Mouse (Mus musculus): Measurements from ENCODE around the gene Rac1. TPM values are rescaled to one million over a fixed set of nuclear protein-coding genes. Genes with fewer than 3 reads are reported as not detected.

The Rac1 gene
- polyA plus RNA-seq, 1 experiment, result 400 TPM

DNA sequence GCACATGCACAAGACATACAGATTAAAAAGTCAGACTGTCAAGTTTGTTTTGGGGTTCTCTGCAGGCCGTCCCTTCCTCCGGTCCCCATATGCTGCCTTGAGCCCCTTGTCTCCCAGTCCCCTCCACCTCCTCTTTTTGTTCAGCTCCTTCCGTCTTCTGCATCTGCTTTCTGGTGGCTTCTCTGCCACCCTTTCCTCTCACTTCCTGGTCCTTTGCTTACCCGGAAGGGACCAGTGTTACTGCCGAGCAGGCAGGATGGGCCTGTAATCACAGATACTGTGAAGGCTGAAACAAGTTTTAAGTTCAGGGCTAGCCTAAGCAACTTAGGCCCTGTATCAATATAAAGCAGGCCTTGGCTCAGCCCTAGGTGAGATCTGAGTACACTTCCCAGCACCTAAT is 39.8 kb downstream of the Rac1 start:
- 84% methylated on average over 5 of the region's 5 CpGs for WGBS
- TF ChIP-seq POLR2A (IDR thresholded peaks at IDR 0.05; ENCODE audit: borderline replicate concordance, extremely low read depth, low read depth, low read length) (no peak), CTCF (IDR thresholded peaks at IDR 0.05; ENCODE audit: insufficient read depth, low read length) (no peak)
- no peak for DNase-seq
- no peaks in the 10 kb centered on the region for H3K4me1 ChIP-seq (ENCODE audit: control insufficient read depth, insufficient read depth, low read length)
- no peak overlapping the region for H3K4me3 ChIP-seq (replicated peaks; ENCODE audit: extremely low read depth, low read depth, low read length)

DNA sequence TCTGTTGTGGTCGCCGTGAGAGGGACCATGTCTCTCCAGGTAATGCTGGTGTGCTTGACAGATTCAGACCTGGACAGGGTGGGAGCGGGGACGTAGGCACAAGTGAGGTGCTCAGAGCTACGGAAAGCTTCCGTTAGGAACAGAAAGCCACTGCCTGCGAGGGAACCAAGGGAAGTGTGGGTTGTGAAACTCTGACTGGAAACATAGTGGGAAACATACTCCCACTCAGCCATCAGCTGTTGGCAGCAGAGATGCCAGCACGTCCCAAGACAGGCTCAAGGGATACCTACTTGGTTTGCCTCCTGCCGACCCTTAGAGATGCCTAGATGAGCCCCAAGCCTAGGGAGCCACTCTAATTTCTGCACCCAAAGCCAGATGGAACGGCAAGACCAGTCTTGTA is 40.6 kb downstream of the Rac1 start:
- no peak for DNase-seq
- no peaks in the 10 kb centered on the region for H3K4me1 ChIP-seq (ENCODE audit: control insufficient read depth, insufficient read depth, low read length)
- 88% methylated on average over 10 of the region's 10 CpGs for WGBS
- TF ChIP-seq POLR2A (IDR thresholded peaks at IDR 0.05; ENCODE audit: borderline replicate concordance, extremely low read depth, low read depth, low read length), result no peak
- TF ChIP-seq CTCF (IDR thresholded peaks at IDR 0.05; ENCODE audit: insufficient read depth, low read length), result no peak
- no peak overlapping the region for H3K4me3 ChIP-seq (replicated peaks; ENCODE audit: extremely low read depth, low read depth, low read length)

DNA sequence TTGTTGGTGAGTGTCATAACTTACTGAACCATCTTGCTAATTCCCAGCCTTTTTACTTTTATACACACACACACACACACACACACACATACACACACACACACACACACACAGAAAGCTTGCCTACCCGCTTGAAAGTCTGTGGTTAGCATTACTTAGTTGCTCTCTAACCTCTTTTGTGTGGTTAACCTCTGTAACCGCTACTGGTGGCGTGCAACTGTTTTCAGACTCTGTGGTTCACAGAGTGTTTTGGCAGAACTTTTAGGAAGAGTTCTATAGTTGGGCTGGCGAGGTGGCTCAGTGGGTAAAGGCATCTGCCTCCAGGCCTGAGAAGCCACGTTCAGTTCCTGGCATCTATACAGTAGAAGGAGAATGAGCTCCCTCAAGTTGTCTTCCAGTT is 42.9 kb downstream of the Rac1 start:
- no peak for DNase-seq
- 73% methylated on average over 5 of the region's 5 CpGs for WGBS
- no peak for TF ChIP-seq CTCF (IDR thresholded peaks at IDR 0.05; ENCODE audit: insufficient read depth, low read length)
- TF ChIP-seq POLR2A (IDR thresholded peaks at IDR 0.05; ENCODE audit: borderline replicate concordance, extremely low read depth, low read depth, low read length), result no peak
- no peak overlapping the region for H3K4me3 ChIP-seq (replicated peaks; ENCODE audit: extremely low read depth, low read depth, low read length)
- no peaks in the 10 kb centered on the region for H3K4me1 ChIP-seq (ENCODE audit: control insufficient read depth, insufficient read depth, low read length)

DNA sequence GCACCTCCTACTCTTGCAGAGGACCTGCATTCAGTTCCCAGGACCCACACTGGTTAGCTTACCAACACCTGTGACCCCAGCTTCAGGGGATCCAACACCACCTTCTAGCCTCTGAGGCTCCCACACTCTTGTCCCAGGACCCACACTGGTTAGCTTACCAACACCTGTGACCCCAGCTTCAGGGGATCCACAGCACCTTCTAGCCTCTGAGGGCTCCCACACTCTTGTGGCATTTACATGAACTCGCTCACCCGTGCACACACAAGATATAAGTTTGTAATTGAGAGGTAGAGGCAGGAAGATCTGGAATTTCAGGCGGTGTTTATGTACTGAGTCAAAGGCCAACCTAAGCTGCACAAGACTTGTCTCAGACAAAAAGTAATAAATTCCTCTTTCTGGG is 49.9 kb downstream of the Rac1 start:
- WGBS, result 92% methylated on average over 3 of the region's 3 CpGs
- no peaks in the 10 kb centered on the region for H3K4me1 ChIP-seq (ENCODE audit: control insufficient read depth, insufficient read depth, low read length)
- DNase-seq, result no peak
- H3K4me3 ChIP-seq (replicated peaks; ENCODE audit: extremely low read depth, low read depth, low read length), result no peak overlapping the region
- TF ChIP-seq POLR2A (IDR thresholded peaks at IDR 0.05; ENCODE audit: borderline replicate concordance, extremely low read depth, low read depth, low read length), result no peak
- no peak for TF ChIP-seq CTCF (IDR thresholded peaks at IDR 0.05; ENCODE audit: insufficient read depth, low read length)

DNA sequence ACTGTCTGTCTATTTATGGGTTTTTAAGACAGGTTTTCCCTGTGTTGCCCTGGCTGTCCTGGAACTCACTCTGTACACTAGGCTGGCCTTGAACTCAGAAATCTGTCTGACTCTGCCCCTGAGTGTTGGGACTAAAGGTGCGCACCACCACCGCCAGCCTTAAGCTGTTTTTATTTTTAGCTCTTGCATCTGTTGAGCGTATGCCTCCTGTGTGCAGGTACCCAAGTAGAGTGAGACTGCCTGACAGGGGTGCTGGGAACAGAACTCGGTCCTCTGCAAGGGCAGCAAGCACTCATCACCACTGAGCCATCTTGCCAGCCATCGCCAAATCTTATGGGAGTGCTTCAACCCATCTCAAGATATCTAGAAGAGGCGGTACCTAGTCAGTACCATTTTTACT is 51.8 kb downstream of the Rac1 start:
- no peak for DNase-seq
- 96% methylated on average over 6 of the region's 6 CpGs for WGBS
- Histone ChIP-seq H3K4me3 (replicated peaks; ENCODE audit: extremely low read depth, low read depth, low read length) (no peak overlapping the region), H3K4me1 (ENCODE audit: control insufficient read depth, insufficient read depth, low read length) (no peaks in the 10 kb centered on the region)
- no peak for TF ChIP-seq POLR2A (IDR thresholded peaks at IDR 0.05; ENCODE audit: borderline replicate concordance, extremely low read depth, low read depth, low read length)
- no peak for TF ChIP-seq CTCF (IDR thresholded peaks at IDR 0.05; ENCODE audit: insufficient read depth, low read length)

DNA sequence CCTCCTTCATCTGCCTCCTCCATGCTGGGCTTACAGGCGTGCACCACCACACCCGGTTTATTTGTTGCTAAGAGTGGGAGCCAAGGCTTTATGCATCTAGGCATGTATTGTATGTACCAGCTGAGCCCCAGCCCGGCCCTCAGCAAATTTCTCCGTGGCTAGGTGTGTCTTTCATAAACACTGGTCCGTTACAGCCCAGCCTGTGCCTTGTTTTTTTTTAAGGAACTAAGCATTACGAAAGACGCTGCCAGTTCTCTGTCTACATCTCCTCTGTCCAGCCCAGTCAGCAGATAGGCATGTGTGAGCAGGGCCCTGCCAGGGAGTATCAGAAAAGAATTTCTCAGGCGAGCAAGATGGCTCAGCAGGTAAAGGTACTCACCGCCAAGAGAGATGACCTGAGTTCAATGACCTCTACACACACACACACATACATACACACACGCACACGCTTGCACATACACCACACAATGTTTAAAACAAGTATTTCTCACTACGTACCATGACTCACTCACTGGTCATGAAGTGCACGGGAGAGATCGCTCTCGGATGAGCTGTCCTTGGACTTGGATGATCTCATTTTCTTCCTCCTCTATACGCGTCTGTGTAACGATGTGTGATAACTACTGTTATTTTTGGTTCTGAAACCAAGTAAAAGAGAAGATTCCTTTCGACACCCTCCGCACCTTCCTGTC is 52.5 kb downstream of the Rac1 start:
- no peaks in the 10 kb centered on the region for H3K4me1 ChIP-seq (ENCODE audit: control insufficient read depth, insufficient read depth, low read length)
- H3K4me3 ChIP-seq (replicated peaks; ENCODE audit: extremely low read depth, low read depth, low read length), result no peak overlapping the region
- WGBS, result 73% methylated on average over 20 of the region's 20 CpGs
- DNase-seq, result no peak
- TF ChIP-seq CTCF (IDR thresholded peaks at IDR 0.05; ENCODE audit: insufficient read depth, low read length) (no peak), POLR2A (IDR thresholded peaks at IDR 0.05; ENCODE audit: borderline replicate concordance, extremely low read depth, low read depth, low read length) (no peak)

DNA sequence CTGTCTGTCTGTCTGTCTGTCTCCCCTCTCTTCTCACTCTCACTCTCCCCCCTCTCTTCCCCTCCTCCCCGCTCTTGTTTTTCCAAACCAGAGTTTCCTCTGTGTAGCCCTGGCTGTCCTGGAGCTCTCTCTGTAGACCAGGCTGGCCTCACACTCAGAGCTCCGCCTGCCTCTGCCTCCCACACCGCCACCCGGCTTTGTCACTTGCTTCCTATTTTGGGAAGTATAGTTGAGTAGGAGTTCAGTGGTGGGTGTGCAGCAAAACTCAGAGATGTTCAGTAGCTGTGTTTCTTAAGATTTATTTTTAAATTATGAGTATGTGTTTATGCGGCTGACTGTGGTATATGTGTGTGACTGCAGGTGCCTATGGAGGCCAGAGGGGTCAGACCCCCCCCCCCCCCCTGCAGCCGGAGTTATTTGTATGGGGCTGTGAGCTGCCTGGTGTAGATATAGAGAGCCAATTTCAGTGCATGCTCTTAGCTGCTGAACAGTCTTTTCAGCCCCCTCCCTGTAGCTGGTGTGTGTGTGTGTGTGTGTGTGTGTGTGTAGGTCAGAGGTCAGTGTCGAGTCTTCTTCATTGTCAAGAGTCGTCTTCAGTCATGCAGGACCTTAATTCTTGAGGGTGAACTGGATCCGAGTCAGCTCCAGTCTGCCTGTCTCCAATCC is 55.8 kb downstream of the Rac1 start:
- no peaks in the 10 kb centered on the region for H3K4me1 ChIP-seq (ENCODE audit: control insufficient read depth, insufficient read depth, low read length)
- DNase-seq, result no peak
- TF ChIP-seq CTCF (IDR thresholded peaks at IDR 0.05; ENCODE audit: insufficient read depth, low read length) (no peak), POLR2A (IDR thresholded peaks at IDR 0.05; ENCODE audit: borderline replicate concordance, extremely low read depth, low read depth, low read length) (no peak)
- no peak overlapping the region for H3K4me3 ChIP-seq (replicated peaks; ENCODE audit: extremely low read depth, low read depth, low read length)
- WGBS, result 79% methylated on average over 9 of the region's 9 CpGs

DNA sequence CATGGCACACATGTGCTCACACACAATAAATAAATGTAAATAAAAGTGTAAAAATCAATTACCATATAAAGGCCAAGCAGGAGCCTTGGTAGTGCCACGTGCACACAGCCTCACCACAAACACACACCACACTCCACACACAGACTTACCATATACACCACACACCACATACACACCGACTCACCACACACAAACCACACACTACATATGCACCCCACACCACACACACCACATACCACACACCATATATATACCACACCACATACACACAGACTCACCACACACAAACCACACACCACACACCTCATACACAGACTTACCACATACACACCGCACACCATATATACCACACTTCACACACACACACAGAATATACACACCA is 56.7 kb downstream of the Rac1 start:
- no peak for DNase-seq
- WGBS, result 67% methylated on average over 3 of the region's 3 CpGs

DNA sequence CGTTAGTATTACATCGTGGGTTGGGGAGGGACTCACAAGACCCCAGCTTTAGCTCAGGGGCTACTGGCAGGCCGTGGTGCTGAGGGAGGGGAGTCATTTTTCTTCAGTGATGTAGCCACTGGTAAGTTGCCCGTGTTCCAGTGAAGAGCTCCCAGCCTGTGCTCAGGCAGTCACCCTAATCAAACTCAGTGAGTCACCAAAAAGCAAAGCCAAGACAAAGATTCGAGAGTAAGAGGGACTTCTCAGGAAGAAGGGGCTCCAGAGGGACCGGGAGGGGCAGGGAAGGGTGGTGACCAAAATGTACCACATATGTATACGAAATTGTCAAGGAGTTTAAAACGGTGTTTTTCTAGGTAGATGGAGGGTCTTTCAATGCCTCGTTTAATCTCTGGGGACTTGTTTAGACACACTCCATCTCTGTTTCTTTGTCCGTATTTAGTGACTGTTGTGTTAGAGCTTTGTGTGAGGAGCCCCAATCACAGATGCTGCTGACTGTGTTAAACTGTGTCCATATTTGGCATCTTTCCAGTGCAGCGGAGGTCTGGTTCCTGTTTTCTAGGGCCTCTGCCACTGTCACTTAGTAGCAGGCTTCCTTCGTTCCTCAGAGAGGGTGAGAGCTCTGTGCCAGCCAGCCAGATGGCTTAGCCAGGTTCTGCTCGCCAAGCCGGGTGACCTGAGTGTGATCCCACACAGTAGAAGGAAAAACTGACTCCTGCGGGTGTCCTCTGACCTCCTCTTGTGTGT is 57.2 kb downstream of the Rac1 start:
- no peak for DNase-seq
- no peaks in the 10 kb centered on the region for H3K4me1 ChIP-seq (ENCODE audit: control insufficient read depth, insufficient read depth, low read length)
- no peak overlapping the region for H3K4me3 ChIP-seq (replicated peaks; ENCODE audit: extremely low read depth, low read depth, low read length)
- 41% methylated on average over 15 of the region's 15 CpGs for WGBS
- no peak for TF ChIP-seq POLR2A (IDR thresholded peaks at IDR 0.05; ENCODE audit: borderline replicate concordance, extremely low read depth, low read depth, low read length)
- TF ChIP-seq CTCF (IDR thresholded peaks at IDR 0.05; ENCODE audit: insufficient read depth, low read length), result no peak

More for the DNA sequence above, 56.7 kb downstream of the Rac1 start:
- TF ChIP-seq CTCF (IDR thresholded peaks at IDR 0.05; ENCODE audit: insufficient read depth, low read length) (no peak), POLR2A (IDR thresholded peaks at IDR 0.05; ENCODE audit: borderline replicate concordance, extremely low read depth, low read depth, low read length) (no peak)
- Histone ChIP-seq H3K4me1 (ENCODE audit: control insufficient read depth, insufficient read depth, low read length) (no peaks in the 10 kb centered on the region), H3K4me3 (replicated peaks; ENCODE audit: extremely low read depth, low read depth, low read length) (no peak overlapping the region)
